Mouse (Mus musculus) naive thymus-derived CD4-positive, alpha-beta T cell, adult 2 months (primary cell): ENCODE data around the gene Lrrc31.
"Not testable (repeated sequence)": the region's sequence is repeated elsewhere in the genome, so short reads cannot be mapped to it uniquely, and the experiment has no call there.

Source experiments
- DNase-seq: peaks from one replicate; pipeline ENCODE4 v3.0.0-alpha.2; 2011; ENCODE audit warnings: low read depth

Lrrc31 gene

DNA sequence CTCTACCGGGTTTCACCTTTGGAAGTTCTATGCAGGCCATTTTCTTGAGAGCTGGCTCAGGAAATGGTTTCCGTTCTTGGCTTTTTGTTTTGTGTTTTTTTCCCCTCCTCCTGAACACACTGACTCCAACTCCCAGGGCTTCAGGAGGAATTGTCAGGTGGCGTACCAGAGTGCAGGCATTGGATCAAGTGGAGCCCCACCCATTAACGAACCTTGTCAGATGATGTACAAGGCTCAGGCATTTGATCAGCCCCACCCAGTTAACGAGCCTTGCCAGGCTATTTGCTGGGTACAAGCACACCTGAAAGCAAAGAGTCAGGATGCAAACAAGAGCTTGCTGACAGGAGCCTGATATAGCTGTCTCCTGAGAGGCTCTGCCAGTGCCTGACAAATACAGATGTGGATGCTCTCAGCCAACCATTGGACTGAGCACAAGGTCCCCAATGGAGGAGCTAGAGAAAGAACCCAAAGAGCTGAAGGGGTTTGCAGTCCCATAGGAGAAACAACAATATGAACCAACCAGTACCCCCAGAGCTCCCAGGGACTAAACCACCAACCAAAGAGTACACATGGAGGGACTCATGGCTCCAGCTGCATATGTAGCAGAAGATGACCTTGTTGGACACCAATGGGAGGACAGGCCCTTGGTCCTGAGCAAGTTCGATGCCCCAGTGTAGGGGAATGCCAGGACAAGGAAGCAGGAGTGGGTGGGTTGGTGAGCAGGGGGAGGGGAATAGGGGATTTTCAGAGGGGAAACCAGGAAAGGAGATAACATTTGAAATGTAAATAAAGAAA lies at the start of gene Lrrc31:
Lrrc31 (minus strand) TSS at position 133 of the 795 bp plus-strand sequence.
- DNase-seq: not testable (repeated sequence)

DNA sequence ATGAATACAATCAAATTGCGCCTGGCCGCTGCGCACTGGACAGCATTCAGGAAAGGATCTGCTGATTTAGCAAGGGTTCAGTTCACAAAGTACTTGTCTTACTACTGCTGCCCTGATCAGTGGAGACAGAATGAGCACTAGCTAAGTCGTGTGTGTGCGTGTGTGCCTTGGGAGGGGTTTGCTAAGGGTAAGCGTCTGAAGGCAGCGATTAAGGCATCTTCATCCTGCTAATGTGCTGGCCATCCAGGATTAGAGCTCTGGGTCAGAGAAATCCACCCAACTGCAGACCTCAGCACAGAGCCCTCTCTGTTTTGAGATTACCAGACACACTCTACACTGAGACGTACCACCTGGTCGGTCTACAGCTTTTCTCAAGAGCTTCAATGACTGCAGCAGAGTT lies 48.7 kb upstream of the Lrrc31 start:
- DNase-seq: no peak

DNA sequence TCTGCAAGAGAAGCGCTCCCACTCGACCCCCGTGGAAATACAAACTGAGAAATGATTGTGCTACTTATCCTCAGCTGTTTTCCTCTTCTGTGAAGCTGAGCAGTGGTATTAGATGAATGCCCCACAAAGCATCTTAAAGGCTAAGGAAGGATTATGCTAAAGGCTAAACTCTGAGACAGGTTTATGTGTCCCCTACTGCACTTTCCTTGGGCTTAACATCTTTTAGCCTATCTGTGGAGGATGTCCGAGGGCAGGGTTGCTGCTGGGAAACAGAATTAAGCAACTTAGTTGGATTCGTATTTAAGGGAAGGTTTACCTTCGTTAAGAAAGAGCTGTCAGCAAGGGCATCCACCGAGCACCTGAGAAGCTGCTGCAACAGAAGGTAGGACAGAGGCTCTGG lies 46.4 kb upstream of the Lrrc31 start, which contains the start of gene Samd7:
Samd7 (plus strand) TSS at position 288 of the 400 bp plus-strand sequence.
- no peak for DNase-seq

DNA sequence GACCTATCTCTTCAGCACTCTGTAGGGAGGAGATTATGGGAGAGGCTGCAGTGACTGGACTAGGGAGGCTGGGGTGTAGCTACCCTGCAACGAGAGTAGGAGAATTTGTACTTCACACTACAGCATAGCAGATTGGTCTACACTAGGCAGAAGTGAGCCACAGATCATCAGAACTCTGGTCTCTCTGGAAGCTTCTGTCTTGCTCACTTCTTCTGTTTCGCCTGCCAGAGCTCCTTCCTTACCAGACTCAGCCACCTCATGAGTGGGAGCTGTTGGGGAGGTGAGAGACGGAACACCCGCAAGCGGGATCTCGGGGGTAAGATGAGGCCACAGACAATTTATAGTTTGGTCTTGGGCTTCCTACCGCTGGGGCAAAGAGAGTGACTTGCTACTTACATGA lies 43.2 kb upstream of the Lrrc31 start:
- no peak for DNase-seq

DNA sequence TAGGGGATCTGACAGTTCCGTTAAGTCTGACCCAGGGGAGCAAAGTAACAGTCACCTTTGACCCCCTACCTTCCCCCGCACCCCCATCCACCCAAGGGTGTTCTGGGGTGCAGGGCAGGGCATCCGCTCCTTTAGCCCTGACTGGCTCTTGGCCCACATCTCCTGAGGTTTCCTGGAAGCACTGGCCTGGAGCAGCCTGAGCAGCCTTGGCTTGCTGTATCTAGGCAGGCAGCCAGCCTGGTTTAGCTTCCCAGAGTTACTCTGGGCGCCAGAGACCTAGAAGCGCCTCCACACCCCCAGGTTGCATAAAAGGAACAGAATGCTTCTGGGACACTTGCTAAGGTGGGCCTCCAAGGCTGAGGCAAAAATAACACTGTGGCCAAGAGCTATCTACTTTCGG lies 41.7 kb upstream of the Lrrc31 start:
- DNase-seq: no peak

DNA sequence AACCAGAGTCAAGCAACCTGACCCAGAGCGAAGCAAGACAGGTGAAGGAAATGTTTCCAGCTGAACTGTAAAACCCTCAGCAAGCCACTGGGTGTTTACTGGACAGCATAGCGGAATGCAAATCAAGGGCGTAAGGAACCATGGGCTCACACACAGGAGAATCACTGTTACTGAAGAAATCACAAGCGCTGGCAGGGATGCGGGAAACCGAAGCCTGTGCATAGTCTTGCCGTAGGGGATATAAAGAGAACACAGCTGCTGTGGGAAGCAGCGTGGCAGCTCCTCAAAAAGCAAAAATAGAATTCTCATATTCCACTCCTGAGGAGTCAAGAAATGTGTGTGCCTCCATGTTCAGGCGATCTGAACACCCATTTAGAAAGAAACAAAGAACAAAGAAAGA lies 37.2 kb upstream of the Lrrc31 start:
- DNase-seq: no peak

DNA sequence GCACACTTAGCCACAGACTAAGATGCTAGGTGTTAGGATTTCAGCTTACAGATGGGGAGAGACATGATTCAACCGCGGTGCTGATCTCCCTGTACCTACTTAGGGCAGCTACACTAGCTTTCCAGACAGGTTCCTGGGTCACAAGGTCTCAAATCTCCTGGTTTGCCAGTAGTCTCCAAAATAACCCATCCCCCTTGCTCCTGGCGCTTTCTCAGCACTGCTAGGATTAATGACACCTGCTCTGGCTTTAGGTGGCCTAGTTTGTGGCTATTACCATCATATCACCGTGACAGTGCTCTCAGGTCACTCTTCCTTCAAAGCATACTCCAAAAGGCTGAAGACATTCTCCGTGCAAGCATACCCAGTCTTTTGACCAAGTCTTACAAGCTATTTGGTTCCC lies 29.4 kb upstream of the Lrrc31 start:
- DNase-seq: no peak

DNA sequence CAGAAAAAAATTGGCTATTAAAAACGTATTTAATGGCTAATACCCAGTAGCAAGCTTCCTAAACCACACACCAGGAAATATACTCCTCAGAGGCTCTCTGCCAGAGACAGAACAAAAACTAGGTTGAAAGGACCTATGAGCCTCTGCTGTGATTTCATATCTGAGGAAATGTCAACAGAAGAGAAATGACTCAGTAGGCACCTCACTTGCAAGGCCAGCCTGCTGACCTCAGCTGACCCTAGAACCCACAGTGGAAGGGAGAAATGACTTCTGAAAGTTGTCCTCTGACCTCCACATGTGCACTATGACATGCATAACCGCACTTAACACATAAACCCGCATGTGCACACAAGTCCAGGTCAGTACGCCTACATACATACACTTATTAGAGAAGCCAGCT lies 27.6 kb upstream of the Lrrc31 start:
- DNase-seq: no peak

DNA sequence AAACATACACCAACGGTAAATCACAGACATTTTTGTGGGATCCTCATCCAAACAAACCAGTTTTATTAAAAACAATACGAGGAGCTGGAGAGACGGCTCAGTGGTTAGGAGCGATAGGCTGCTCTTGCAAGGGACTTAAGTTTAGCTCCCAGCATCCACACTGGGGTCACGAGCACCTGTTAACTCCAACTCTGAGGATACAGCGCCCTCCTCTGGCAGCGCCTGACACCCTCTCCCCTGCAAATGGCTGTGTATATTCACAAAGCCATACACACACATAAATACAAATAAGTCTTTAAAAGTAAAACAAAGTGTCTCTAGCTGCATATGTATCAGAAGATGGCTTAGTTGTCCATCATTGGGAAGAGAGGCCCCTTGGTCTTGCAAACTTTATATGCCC lies 25.9 kb upstream of the Lrrc31 start:
- DNase-seq: peak; percentile 10

DNA sequence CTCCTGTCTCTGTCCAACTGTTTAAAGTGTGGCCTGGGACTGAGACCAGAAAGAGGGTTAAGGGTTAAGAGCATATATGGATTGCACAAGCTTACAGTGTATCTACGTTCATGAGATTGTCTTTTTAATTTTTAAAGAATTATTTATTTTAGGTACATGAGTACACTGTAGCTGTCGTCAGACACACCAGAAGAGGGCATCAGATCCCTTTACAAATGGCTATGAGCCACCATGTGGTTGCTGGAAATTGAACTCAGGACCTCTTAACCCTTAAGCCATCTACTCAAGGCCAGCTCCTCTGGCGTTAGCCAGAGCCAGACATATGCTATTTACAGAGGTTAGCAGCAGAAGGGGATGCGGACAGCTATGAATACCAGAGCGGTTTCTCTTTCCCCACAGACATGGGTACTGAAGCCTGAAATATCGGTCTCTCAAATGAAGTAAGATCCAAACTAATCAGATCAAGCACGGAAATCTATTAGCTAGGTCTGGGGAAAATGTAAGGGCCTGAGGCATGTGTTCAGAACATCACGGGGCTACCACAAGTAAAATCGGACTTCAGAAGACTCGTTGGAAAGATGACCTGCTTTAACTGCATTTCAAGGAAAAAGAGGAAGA lies 25.3 kb upstream of the Lrrc31 start:
- no peak for DNase-seq

DNA sequence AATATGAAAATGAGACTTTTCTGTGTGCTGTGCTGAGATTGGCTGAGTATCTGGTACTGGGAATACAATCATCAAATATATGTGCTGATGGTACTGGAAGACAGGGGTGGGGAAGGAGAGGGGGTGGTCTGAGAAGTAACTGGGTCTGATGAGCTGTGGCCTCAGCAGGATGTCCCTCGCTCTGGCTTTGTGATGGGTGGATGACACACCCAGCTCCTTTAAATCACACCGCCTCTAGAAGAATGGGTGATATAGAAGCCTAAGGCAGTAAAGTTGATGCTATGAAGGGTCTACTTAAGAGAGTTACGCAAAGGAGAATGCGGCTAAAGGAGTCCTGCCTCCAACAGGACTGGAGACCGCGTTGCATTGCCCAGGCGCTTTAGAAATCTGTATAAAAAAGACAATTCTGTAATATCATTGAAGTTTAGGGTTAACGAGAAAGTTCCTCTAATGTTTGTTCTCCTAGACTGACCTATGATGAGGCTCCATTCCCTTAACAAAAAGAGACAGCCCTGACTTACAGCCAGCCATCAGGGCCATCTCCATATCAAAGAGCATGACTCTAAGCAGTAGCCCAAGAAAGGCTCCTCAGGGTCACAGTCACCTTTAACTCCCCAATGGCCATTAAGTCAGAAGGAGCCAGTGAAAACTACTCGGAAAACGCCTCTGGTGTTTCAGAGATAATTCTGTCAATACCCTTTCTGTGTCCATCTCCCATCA lies 24.6 kb upstream of the Lrrc31 start:
- no peak for DNase-seq

DNA sequence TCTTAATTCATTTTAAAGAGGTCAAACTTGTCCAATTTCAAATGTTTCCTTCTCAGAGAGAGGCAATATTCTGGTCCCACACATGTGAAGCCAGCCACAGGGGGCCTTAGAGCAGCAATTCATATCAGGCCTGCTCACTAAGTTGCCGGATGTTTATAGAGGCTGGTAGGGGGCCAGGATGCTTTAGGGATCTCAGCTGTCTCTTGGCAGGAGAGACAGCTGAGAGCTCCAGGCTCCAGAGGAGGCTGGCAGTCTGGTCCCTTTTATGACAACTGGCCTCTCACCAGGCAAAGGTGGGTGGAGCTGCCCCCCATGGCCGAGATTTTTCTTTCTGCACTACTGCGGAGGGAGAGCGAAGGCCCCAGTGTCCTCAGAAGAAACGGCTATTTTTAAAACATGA lies 23.5 kb upstream of the Lrrc31 start:
- no peak for DNase-seq

DNA sequence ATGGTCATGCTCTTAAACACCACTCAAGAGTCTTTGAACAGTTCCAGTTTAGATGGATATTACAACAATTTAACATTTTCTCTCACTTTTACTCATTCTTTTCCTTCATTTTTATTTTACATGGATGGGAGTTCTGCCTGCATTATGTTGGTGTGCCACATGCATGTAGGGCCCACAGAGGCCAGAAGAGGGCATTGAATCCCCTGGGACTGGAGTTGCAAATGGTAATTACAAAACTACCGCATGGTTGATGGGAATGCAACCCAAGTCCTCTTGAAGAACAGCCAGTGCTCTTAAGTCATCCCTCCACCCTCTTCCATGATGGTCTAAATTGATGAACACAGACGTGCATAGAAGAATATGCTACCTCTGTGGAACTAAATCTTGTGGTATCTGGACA lies 22.8 kb upstream of the Lrrc31 start:
- no peak for DNase-seq

DNA sequence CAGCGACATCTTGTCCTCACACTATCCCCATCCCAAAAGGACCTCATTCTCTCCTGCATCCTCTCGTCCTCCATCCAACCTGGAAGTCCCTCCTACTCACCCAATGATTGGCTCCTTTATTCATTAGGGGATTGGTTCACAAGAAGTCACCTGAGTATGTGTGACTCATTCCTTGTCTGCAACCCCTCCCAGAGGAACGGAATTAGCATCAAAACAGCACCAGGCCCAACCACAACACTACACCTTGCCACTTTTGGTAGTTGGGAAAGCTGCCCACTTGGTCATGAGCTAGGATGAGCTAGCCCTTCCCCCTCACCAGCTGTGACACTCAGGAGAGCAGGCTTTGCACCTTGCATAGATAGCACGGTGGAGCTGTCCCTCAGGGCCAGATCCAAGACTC lies 22.4 kb upstream of the Lrrc31 start:
- DNase-seq: no peak

DNA sequence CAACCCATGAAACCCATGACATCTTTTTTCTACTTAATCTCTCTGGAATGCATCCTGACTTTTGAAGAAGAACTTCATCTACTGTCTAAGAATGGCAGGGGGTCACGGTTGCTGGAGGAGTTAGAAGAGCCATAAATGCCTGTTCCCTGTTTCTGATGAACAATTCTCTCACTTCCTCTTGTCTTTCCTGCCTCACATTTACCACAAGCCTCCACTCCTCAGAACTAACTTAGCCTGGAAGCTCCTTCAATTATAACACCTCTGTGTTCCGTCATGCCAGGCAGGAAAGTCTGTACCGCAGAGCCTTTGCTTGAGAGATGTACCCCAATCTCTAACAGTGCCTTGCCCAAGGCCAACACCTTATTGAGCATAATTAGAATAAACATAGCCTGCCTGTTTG lies 19.0 kb upstream of the Lrrc31 start:
- no peak for DNase-seq

DNA sequence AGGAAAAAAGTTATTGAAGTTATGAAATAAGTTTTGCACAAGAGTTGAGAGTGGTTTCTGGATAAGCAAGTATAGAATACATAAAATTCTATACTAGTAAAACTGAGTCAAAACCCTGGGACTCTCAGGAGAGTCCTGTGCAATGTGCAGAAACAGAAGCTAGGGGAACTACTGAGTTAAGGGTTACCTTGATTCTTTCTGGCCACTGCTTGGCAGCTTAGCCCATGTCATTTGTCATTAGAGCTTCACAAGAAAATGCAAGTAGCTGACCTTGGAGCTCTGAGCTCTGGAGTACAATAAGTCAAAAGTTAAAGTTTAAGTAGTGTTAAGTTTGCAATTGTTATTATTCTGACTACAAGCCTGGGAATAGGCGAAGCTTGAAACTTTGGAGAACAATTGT lies 13.7 kb upstream of the Lrrc31 start:
- no peak for DNase-seq

DNA sequence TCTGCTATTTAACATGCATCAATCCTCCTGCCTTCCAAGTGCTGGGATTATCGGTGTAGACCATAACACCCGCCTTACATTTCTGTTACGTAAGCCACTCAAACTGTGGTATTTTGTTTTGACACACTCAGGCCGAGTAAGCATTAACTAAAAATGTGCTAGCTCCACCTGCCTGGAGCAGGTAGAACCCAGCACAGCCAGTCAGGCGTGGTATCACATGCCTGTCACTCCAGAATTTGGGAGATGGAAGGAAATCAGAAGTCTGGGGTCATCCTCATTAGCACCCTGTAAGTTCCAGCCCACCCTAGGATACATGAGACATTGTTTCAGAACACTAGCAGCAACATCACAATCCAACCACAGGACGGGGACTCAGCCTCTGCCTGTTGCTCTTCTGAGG lies 10.5 kb upstream of the Lrrc31 start:
- DNase-seq: no peak

DNA sequence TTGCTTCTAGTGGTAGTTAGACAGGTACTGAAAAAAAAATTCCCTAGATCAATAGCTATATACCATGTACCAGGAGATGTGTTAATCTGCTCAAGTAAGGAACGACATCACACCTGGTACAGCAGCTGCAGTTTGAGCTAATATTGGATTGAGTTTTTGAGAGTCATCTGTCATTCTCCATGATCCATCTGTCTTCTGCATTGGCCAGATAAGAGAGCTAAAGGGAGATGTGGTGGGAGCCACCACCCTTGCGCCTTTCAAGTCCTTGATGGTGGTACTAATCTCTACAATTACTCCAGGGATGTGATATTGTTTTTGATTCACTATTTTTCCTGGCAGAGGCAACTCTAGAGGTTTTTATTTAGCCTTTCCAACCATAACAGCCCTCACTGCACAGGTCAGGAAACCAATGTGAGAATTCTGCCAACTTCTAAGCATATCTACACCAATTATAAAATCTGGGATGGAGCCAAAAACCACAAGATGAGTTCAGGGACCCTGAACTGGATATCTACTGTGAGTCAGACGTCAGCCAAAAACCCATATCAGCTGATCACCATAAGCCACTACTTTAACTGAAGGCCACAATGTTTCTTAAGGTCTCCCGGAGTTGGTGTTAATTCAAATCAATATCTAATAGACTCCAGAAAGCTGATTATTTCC lies 7.1 kb upstream of the Lrrc31 start:
- no peak for DNase-seq

DNA sequence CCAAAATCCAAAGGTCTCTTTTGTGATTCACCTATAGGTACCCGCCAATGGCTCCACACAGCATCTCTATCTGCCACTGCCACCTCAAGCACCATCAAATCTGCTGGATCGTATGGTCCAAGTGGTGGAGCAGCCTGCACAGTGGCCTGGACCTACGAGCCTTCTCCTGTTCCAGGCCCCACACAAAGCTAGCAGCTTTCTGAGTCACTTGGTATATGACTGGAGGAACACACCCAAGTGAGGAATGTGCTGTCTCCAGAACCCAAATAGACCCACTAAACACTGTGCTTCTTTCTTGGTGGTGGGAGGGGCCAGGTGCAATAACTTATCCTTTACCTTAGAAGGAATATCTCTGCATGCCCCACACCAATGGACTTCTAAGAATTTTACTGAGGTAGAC lies 6.3 kb upstream of the Lrrc31 start:
- DNase-seq: no peak

DNA sequence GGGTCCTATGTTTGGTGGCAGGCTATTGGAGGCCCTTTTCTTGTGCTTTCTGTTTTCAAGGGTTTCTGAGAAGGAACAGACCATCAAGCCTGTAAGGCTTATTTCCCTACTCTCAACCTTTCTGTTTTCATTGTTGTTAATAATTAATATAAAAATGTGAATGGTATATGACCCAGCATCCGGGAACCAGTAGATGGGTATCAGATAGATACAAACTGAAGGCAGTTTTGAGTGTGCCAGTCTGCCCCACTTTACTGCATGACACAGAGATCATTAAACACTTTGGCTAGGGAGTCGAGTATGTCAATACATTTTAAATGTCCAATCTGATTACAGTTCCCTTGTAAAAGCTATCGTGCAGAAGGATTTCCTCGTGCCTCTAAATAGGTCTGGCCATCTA lies 1.8 kb downstream of the Lrrc31 start:
- DNase-seq: no peak

DNA sequence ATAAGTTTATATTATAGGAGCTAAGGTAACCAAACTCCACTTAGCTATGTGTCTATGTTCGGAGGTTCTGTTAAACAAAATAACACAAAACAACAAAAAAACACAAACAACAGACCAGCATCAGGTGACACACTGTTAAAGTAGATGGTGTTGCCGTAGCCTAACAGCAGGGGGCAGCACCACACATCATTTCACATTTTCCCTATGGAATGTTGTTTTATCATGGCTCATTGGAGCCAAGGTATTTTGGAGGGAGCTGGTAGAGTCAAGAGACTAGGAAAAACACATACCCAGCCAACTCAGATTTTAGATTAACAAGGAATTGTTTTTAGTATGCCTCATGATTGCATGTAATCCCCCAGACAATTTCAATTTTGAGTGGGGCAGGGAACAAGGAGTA lies 3.3 kb downstream of the Lrrc31 start:
- peak; percentile 11 for DNase-seq

DNA sequence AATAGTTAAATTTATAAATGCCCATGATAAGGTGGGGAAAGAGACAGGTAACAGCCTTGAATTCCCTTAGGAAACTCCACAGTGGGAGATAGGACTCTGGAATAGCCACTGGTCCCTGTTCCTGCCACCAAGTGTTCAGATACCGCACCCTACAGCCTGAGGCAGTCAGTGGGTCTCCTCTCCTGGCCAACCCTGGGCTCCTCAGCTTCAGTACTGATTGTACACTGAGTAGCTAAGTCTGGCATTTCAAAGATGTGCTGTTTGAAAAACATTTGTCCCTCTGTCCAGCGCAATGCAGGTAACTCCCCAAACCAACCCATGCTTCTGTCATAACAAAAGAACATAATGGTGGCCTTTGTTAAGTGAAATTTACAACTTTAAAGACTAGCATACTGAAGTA lies 4.0 kb downstream of the Lrrc31 start:
- DNase-seq: no peak

DNA sequence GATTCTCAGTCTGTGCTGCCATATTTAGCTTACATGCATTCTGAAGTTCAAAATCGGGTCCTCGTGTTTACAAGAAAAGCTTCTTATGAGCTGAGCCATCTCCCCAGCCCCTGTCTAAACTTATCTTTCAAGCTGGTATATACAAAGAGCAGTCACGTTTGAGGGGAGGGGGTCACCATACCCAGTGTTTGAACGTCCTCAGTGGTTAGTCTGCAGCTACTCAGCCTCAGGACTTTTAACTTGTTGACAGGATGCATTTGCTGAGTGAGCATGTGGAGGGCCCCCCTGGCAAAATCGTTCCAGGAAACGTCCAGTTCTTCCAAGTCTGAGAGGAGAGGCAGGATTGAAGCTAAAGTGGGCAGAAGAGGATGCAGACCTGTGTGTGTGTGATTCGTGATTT lies 8.7 kb downstream of the Lrrc31 start:
- no peak for DNase-seq
